Mouse (Mus musculus): ENCODE measurements around the gene Gm10338. TPM values are rescaled to one million over a fixed set of nuclear protein-coding genes. Genes with fewer than 3 reads are reported as not detected.

Gm10338 gene
- polyA plus RNA-seq (2015; fragmentation: Nextera tagmentation; extraction: Ambion mirVana) = not detected in 2 replicates

GRCm38 (mm10) chr14:7595492-7595891, at the start of gene Gm10338:
TSS of gene Gm10338 (minus strand) at chr14:7595592.

GRCm38 (mm10) chr14:7643872-7644271, 48.5 kb upstream of the Gm10338 start, which contains the start of gene Gm10128:
TSS of gene Gm10128 (minus strand) at chr14:7643972.

DNA sequence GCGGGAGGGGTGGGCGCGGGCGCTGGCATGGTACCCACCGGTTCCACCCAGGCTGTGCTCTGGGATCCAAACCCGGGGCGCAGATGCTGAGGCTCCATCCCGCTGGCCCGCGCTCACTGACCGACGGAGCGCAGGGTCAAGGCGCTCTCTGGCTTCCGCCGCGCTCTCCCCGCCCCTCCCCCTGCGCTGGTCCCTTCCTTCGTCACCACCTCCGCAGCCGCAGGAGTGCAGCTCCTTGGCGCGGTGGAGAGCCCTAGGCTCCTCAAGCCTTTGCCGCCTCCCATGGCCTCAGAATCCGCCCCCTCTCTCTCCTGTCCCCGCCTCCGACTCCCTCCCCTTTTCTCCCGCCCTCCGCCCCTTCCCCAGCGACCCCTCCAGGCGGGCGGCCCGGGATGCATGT, 27.0 kb downstream of the Gm10338 start, which contains the start of gene Gm3558:
Gm3558 (minus strand) TSS at position 185 of the 400 bp plus-strand sequence.

Other genes with a start within 250 kb of the Gm10338 start
- not detected in 2 replicates for gene Gm8374, start 230.5 kb downstream of the Gm10338 start, polyA plus RNA-seq (2015; fragmentation: Nextera tagmentation; extraction: Ambion mirVana)
- not detected in 2 replicates for gene Gm3755, start 144.7 kb downstream of the Gm10338 start, polyA plus RNA-seq (2015; fragmentation: Nextera tagmentation; extraction: Ambion mirVana)
- 0.16 TPM in 1 of 2 replicates, not detected in the other for gene Gm3752, start 111.8 kb downstream of the Gm10338 start, polyA plus RNA-seq (2015; fragmentation: Nextera tagmentation; extraction: Ambion mirVana)
- 0.30 TPM in 1 of 2 replicates, not detected in the other for gene Gm3558, start 27.0 kb downstream of the Gm10338 start, polyA plus RNA-seq (2015; fragmentation: Nextera tagmentation; extraction: Ambion mirVana)
- gene Gm10128, start 48.4 kb upstream of the Gm10338 start, polyA plus RNA-seq (2015; fragmentation: Nextera tagmentation; extraction: Ambion mirVana) = not detected in 2 replicates
- not detected in 2 replicates for gene Gm26661, start 196.0 kb upstream of the Gm10338 start, polyA plus RNA-seq (2015; fragmentation: Nextera tagmentation; extraction: Ambion mirVana)
- gene Flnb, start 222.4 kb upstream of the Gm10338 start, polyA plus RNA-seq (2015; fragmentation: Nextera tagmentation; extraction: Ambion mirVana) = 5.8 TPM in 2 replicates

Data from skeletal muscle tissue, postnatal 0 days (tissue).